9 mouse cellular contexts compared by ENCODE assay signal in the genomic region with DNA sequence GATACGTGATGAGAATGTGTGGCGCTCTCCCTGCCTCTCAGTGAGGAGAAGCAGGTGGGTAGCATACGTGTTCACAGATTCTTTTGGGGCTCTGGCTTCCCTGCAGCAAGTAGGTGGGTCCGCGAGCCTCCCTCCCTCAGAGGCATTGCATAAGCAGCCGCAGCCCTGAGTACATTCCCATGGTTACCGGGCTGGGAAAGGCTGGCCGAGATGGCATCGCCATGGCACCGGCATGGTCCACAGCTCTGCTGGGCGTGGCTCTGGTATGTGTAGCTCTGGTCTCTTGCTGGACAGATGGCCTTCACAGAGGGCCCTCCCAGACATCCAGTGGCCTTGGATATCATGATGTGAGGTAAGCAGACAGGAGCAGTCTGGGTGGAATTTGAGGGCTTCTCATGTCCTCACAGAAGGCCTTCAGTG. TPM values are rescaled to one million over a fixed set of nuclear protein-coding genes. Genes with fewer than 3 reads are reported as not detected.
DNase-seq lines count a peak whose midpoint lies in the region; ATAC-seq and TF ChIP-seq lines count a peak whose summit lies in the region.
"Had no signal": no experiment of that assay in that cellular context is flagged by ENCODE, and none has a peak within 500 bp of the region (broad histone marks: within the 10 kb centered on the region; RNA-seq: fewer than 3 reads in every experiment).

No protein-coding gene starts in this region.

- H3K36me3 ChIP-seq in midbrain, postnatal 0 days (ENCODE audit: insufficient read depth, low read length) = no peaks in the 10 kb centered on the region
- H3K36me3 ChIP-seq in liver, postnatal 0 days (replicated peaks; ENCODE audit: insufficient read depth, low read length) = no peaks in the 10 kb centered on the region
- H3K36me3 ChIP-seq: heart, embryonic 15.5 days had no signal

- DNase-seq in ovary, postnatal 36 days (ENCODE audit: low spot score) = peak; percentile 70
- no peak for DNase-seq in ovary, postnatal 14 days (ENCODE audit: low spot score)
- DNase-seq in cerebellum, postnatal 36 days = peak; percentile 68 to 70
- peak; percentile 31 to 44 for DNase-seq in gastrocnemius, postnatal 36 days
- DNase-seq in layer of hippocampus, postnatal 36 days = peak; percentile 80 to 82
- peak; percentile 90 for DNase-seq in midbrain, postnatal 0 days (ENCODE audit: low spot score)
- no peak for DNase-seq in liver, postnatal 0 days
- DNase-seq in thymus, postnatal 14 days = no peak

- no peak for TF ChIP-seq EP300 in liver, postnatal 0 days (IDR thresholded peaks at IDR 0.05; ENCODE audit: low read depth)

- peak overlapping the region; percentile 38; the same call in 1 of the 2 replicates for H3K27ac ChIP-seq in midbrain, postnatal 0 days (ENCODE audit: low read depth, low read length)
- no peak overlapping the region for H3K27ac ChIP-seq in liver, postnatal 0 days (ENCODE audit: low read depth)
- H3K27ac ChIP-seq: heart, embryonic 15.5 days had no signal

- peak; percentile 63 for ATAC-seq in midbrain, postnatal 0 days (ENCODE audit: low FRiP score)
- no peak for ATAC-seq in liver, postnatal 0 days

- WGBS in midbrain, postnatal 0 days = 38% methylated on average over 11 of the region's 11 CpGs
- WGBS in liver, postnatal 0 days (ENCODE audit: insufficient replicate concordance) = 75% methylated on average over 11 of the region's 11 CpGs

- H3K4me3 ChIP-seq in midbrain, postnatal 0 days (ENCODE audit: low read depth, low read length) = no peak overlapping the region
- H3K4me3 ChIP-seq in liver, postnatal 0 days (ENCODE audit: low read depth, low read length) = no peak overlapping the region
- H3K4me3 ChIP-seq: heart, embryonic 15.5 days had no signal

- intact Hi-C loops in gastrocnemius, postnatal 36 days (cut with DNase I) = no loop called here

- no peaks in the 10 kb centered on the region for H3K27me3 ChIP-seq in midbrain, postnatal 0 days (ENCODE audit: insufficient read depth, low read length)
- no peaks in the 10 kb centered on the region for H3K27me3 ChIP-seq in liver, postnatal 0 days (ENCODE audit: insufficient read depth, low read length)

- no peak overlapping the region for H3K4me2 ChIP-seq in midbrain, postnatal 0 days (ENCODE audit: low read depth, low read length, poor library complexity, severe bottlenecking)
- H3K4me2 ChIP-seq in liver, postnatal 0 days (ENCODE audit: low read depth, low read length) = no peak overlapping the region
- H3K4me2 ChIP-seq: heart, embryonic 15.5 days had no signal

- no peaks in the 10 kb centered on the region for H3K9me3 ChIP-seq in midbrain, postnatal 0 days (ENCODE audit: low read length)
- no peaks in the 10 kb centered on the region for H3K9me3 ChIP-seq in liver, postnatal 0 days (ENCODE audit: low read length)
- H3K9me3 ChIP-seq: heart, embryonic 15.5 days had no signal

- H3K9ac ChIP-seq in midbrain, postnatal 0 days (replicated peaks; ENCODE audit: low read length, poor library complexity, severe bottlenecking) = 0 out of 2 replicates have a peak overlapping the region, but pooled peaks have one; percentile 10
- no peak overlapping the region for H3K9ac ChIP-seq in liver, postnatal 0 days (replicated peaks)
- H3K9ac ChIP-seq: heart, embryonic 15.5 days had no signal

- peaks cover 19% of the 10 kb centered on the region for H3K4me1 ChIP-seq in midbrain, postnatal 0 days (ENCODE audit: insufficient read depth, low read length)
- H3K4me1 ChIP-seq in liver, postnatal 0 days (ENCODE audit: insufficient read depth) = no peaks in the 10 kb centered on the region

- no peak for TF ChIP-seq CTCF in midbrain, postnatal 0 days (IDR thresholded peaks at IDR 0.05)
- TF ChIP-seq CTCF in liver, postnatal 0 days (IDR thresholded peaks at IDR 0.05; ENCODE audit: low read depth) = no peak

RNA-seq across cellular contexts. Expression of a gene that starts 20.5 kb away (rescaled TPM):
- not detected for total RNA-seq in gastrocnemius, postnatal 36 days (2021)
- total RNA-seq in layer of hippocampus, postnatal 36 days (2021) = not detected
- total RNA-seq in midbrain, postnatal 0 days (2014; rRNA removed) = not detected in 2 replicates
- polyA plus RNA-seq in midbrain, postnatal 0 days (2015; fragmentation: Nextera tagmentation; extraction: Ambion mirVana) = not detected in 2 replicates
- 0.08 and 0.09 TPM in 2 replicates for polyA plus RNA-seq in liver, postnatal 0 days (2015; fragmentation: Nextera tagmentation; extraction: Ambion mirVana)
- polyA plus RNA-seq: heart, embryonic 15.5 days had no signal

RNA-seq across cellular contexts. Expression of a gene that starts 55.1 kb away (rescaled TPM):
- total RNA-seq in gastrocnemius, postnatal 36 days (2021) = 1 to 10 TPM in 1 of 2 experiments, under 1 TPM in 1; 0.86 to 1.6 TPM
- 100 to 1,000 TPM; 138 to 149 TPM for total RNA-seq in layer of hippocampus, postnatal 36 days (2021)
- 207 and 209 TPM in 2 replicates for total RNA-seq in midbrain, postnatal 0 days (2014; rRNA removed)
- 68.6 and 72.5 TPM in 2 replicates for polyA plus RNA-seq in midbrain, postnatal 0 days (2015; fragmentation: Nextera tagmentation; extraction: Ambion mirVana)
- not detected in 2 replicates for polyA plus RNA-seq in liver, postnatal 0 days (2015; fragmentation: Nextera tagmentation; extraction: Ambion mirVana)

Comparison
In these comparisons a context has a peak if more than half of its experiments do, and no peak if none do; other contexts are left out.
1. DNase-seq: peak in ovary, postnatal 36 days (single experiment), cerebellum, postnatal 36 days (2 of 2), gastrocnemius, postnatal 36 days (2 of 2), layer of hippocampus, postnatal 36 days (2 of 2) and midbrain, postnatal 0 days (single experiment); none in ovary, postnatal 14 days (single experiment), liver, postnatal 0 days (single experiment) and thymus, postnatal 14 days (single experiment).
2. RNA of a gene that starts 55.1 kb away (total RNA-seq): 207 to 209 TPM in midbrain, postnatal 0 days and 138 to 149 TPM in layer of hippocampus, postnatal 36 days; 0.86 to 1.6 TPM in gastrocnemius, postnatal 36 days; every median in the first group is over 10 times any median in the second.